Mouse (Mus musculus) cerebellum, adult 18-20 months (tissue): Measurements from ENCODE around the gene Rcor1.
A peak's percentile ranks its signal among the peaks of the same experiment; 100 is the strongest.

Source experiments
- DNase-seq, 2 experiments: peaks; one replicate each; pipeline ENCODE4 v3.0.0; 2021

Gene Rcor1

GRCm38 (mm10) chr12:111134791-111135733 is 95.9 kb downstream of the Rcor1 start:
- DNase-seq: peak; percentile 35 to 47

- DNase-seq: no peak
Observed at GRCm38 (mm10) chr12:111135953-111136352, 96.8 kb downstream of the Rcor1 start.

DNA sequence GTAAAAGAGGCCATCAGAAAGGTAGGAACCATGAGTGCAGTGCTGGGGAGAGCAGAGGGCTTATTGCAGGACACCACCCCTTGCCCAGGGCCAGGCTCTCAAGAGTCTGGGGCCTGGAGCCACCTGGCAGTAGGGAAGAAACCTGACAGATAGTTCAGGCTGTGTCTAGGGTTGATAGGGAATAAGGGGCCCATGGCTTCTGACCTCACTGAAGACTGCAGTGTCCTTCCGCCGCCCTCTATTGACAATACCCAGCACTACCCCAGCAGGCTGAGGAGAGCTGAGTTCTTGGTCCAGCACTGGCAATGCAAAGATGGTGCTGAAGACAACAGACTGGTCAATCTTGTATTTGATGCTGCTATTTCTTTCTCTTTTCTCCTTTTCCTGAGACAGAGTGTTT is 97.9 kb downstream of the Rcor1 start:
- DNase-seq: peak in 1 of 2 experiments; percentile 18

GRCm38 (mm10) chr12:111143005-111143508 is 103.9 kb downstream of the Rcor1 start:
- peak; percentile 32 to 51 for DNase-seq

DNA sequence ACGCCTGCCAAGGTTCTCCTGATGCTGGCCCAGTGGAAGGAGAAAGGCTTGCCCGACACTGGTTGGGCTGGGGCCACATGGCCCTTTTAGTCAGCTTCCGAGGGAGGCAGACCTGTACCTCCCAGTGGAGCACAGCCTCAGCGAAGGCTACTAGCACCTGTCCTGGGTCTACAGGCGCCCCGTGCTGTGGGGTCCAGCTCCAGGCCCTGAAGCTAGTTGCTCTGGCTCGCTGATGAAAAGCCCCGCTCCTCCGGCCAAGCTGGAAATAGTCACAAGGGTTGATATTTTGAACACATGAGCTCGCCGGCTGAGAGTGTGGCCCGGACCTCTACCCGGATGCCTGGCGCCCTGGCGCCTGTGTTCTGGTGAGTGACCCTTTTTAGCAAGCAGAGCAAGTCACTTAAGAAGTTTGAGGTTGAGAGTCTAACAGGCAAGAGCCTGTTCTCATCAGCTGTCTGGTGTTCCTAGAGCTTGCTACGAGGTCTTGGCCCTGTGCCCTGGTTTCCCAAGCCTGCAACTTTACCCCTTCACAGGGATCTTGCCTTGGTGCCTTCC is 104.4 kb downstream of the Rcor1 start:
- peak in 1 of 2 experiments; percentile 15 for DNase-seq

GRCm38 (mm10) chr12:111144598-111144997 is 105.4 kb downstream of the Rcor1 start:
- DNase-seq: no peak

DNA sequence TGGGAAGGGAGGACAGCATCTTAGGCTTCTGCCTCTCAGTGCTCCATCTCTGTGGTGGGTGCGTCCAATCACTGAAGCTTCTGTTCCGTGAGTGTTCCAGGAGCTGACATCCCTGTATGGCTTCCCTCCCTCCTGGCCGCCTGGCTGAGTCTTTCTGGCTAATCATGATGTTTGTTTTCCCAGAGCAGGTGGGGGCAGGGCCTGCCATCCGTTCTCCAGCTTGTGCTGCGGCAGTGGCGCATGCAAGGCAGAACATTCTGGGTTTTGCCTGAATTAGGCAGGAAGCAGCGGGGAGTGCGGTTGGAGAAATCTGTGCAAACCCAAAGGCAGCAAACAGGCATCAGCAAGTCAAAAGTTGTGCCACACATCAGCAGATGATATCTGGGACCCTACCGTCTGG is 106.1 kb downstream of the Rcor1 start:
- DNase-seq: no peak

DNA sequence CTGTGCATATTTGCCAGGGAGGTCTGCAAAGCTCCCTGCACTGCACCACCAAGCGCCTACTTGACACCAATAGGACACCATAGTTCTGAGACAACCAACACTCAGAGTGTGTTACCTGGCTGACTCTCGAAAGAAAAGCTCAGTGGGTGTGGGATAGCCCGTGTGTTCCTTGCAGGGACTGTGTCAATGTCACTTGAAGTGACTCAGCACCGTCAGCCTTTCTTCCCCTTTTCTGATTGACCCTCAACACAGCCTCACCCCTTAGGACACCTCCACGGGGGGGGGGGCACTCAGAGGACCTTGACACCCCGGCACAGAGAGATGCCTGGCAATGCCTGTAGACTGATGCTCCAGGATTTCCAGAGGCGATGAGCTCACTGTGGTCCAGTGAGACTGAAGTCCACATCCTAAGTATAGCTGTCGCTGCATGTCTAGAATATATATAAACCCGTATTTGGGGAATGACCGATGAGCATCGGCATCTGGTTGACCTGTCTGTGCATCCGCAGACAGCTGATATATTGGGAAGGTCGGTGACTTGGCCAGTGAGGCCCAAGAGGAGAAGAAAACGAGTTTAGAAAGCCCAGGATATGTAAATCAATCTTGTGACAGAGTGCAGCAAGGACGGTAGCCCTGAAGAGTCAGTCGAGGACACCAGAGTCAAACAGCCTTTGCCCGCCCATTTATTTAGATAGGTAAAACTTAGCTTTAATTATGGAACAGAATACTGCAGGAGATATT is 110.5 kb downstream of the Rcor1 start:
- DNase-seq: no peak

GRCm38 (mm10) chr12:111150236-111150596 is 111.1 kb downstream of the Rcor1 start:
- DNase-seq: no peak

DNA sequence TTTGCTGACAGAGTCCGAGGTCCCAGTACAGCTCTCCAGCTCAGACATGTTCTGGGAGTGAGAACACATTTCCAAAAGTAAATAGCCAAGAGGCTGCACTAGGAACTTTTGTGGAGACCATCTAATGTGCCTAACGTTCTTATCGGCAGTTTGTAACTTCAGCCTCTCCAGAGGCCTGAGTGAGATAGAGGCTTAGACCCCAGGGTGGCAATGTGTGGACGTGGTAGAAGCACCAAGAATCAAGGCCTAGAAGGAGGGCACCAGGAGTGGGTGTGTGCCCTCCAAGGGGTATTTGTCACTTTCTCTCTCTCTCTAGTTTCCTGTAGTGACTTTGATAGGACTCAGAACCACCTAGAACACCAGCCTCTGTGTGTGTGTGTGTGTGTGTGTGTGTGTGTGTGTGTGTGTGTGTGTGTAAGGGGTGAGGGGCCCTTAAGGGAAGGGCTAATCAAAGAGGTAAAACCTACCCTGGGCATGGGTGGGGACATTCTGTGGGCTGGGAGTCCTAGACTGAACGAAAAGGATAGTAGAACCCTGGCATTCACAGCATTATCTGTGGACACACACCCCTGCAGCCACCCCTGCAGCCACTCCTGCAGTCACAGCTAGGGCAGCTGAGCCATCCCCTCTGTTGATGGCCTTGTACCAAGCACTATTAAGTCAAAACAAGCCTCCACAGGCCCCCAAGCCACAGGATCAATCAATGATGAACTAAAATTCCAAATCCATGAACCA is 112.4 kb downstream of the Rcor1 start:
- DNase-seq: no peak

- no peak for DNase-seq
Observed at GRCm38 (mm10) chr12:111152579-111152978, 113.4 kb downstream of the Rcor1 start.

GRCm38 (mm10) chr12:111152981-111153710 is 114.0 kb downstream of the Rcor1 start:
- DNase-seq: peak in 1 of 2 experiments; percentile 29

DNA sequence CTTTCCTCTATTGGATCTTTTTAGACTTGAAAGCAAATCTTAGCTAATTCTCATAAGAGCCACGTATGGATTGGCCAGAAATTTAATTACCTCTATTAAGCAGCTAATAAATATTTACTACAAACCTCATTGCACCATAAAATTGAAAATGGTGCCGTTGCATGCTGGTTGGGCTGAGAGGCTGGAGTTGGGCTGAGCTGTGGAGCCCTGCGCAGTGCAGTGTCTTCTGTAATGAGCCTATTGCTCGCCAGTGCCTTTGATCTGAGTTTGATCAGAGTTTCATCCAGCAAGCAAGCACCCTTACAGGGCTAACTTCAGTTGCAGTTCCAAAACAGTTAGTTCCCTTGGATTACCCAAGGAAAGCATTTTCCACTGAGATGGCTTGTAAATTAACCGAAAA is 114.8 kb downstream of the Rcor1 start:
- DNase-seq: no peak

DNA sequence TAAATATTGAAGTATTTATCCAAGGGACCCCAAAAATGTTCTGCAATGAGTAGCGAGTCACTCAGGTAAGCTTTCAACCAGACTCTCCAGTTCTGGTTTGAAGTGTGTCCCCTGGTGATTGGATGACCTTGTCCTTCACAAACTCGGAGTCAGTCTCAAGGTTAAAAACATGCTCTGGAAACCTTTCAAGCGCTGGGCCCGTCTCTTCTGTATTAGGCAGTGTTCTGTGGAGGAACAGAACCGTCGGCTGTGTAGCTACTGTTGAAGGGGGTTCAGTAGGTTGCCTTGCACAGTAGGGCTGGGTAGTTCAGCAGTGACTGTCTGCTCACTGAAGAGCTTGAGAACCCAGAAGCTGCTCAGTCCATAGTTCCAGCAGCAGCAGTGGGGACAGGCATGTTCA is 115.5 kb downstream of the Rcor1 start:
- DNase-seq: no peak

DNA sequence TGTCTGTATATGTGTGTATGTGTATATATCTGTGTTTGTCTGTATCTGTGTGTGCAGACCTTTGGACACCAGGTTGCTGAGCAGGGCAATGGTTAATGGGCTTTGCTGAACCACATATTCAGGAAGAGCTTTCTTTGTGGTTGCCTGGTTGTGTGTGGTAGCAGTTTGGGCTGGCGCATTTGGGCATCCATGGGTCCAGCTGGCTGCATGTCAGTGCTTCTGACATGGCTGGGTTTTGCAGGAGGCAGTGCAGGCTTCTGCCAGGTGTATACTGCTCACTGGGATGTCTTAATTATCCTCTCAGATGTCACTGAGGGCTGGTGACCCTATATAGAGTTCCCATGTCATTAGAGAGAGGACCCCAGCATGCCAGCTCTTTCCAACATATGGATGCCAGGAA is 116.6 kb downstream of the Rcor1 start:
- DNase-seq: no peak

GRCm38 (mm10) chr12:111159659-111160428 is 120.7 kb downstream of the Rcor1 start:
- no peak for DNase-seq

GRCm38 (mm10) chr12:111160871-111161270 is 121.7 kb downstream of the Rcor1 start:
- DNase-seq: no peak

- no peak for DNase-seq
Observed at GRCm38 (mm10) chr12:111161943-111162311, 122.8 kb downstream of the Rcor1 start.

DNA sequence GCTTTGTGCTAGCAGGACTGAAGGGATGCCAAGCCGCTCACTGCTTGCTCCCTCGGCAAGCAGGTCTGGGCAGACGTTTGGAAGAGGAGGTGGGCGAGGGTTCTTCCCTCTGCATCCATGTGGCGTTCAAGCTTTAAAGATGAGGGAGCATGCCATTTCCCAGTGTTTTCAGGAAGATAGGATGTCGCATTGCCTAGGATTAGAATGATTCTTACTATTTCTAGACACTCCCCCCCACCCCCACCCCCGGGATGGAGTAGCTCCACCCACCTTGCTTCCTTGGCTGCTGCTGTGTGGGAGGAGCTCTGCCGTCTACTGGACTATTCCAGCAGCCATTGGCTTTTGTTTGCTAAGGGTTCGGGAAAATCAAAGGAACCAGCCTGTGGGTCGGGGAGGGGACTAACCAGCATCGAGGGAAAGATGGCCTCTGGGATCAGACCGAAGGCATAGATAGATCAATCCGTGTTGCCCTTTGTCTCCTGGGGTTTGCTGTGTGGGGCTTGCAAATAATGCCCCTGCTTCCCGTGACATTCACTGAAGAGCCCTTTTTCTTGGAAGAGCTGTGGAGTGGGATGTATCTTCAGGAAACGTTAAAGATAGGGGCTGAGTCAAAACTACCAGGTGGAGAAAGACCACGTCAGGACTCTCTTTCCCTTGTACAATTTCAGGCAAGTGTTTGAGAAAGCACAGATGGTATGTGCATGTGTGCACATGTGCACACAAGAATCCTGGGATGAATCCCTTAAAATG is 123.3 kb downstream of the Rcor1 start:
- DNase-seq: no peak

DNA sequence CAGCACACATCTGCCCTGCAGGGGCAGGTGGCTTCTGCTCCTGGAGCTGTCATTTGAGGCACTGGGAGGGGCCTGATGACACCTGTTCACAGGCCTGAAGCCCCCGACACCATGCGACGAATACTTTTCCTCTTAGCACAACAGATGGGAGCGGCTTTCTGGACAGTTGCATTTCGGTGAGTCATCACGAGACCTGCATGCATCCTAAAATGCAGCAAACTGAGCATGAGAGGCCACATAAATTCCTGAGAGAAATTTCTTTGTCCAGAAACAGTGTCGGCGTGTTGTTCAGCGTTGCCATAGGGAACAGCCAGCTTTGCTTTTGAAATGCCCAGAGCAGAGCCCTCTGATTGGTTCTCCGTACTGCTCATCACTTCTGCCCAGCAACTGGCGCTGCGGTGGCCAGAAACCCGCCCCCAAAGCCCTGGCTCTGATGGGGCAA is 125.2 kb downstream of the Rcor1 start:
- DNase-seq: peak; percentile 84 to 93
